Comparison of ENCODE assay signal across 8 mouse cellular contexts in genomic region chr7:28351676-28352191, GRCm38 (mm10). TPM values are rescaled to one million over a fixed set of nuclear protein-coding genes. Genes with fewer than 3 reads are reported as not detected.
DNase-seq lines count a peak whose midpoint lies in the region; ATAC-seq and TF ChIP-seq lines count a peak whose summit lies in the region.

No protein-coding gene starts in this region.

- peaks cover 25% of the 10 kb centered on the region for H3K4me1 ChIP-seq in heart, embryonic 10.5 days
- peaks cover 47% of the 10 kb centered on the region for H3K4me1 ChIP-seq in G1E (ENCODE audit: insufficient read depth, low read depth, low read length)
- peaks cover 3% of the 10 kb centered on the region; the same call in 1 of the 2 replicates for H3K4me1 ChIP-seq in hindbrain, embryonic 11.5 days (replicated peaks; ENCODE audit: control insufficient read depth, insufficient read depth, low read length)

- H3K27me3 ChIP-seq in heart, embryonic 10.5 days (ENCODE audit: insufficient read depth, poor library complexity, severe bottlenecking) = no peaks in the 10 kb centered on the region
- H3K27me3 ChIP-seq in G1E (ENCODE audit: insufficient read depth, low read length) = peaks cover 2% of the 10 kb centered on the region; the same call in 1 of the 2 replicates
- H3K27me3 ChIP-seq in hindbrain, embryonic 11.5 days (ENCODE audit: control insufficient read depth, insufficient read depth, low read length) = no peaks in the 10 kb centered on the region

- peak overlapping the region; percentile 89 for H3K4me3 ChIP-seq in heart, embryonic 10.5 days
- peak overlapping the region; percentile 88 for H3K4me3 ChIP-seq in G1E (ENCODE audit: low read depth, low read length)
- peak overlapping the region; percentile 64 for H3K4me3 ChIP-seq in hindbrain, embryonic 11.5 days (ENCODE audit: low read depth, low read length)

- WGBS in heart, embryonic 10.5 days = 42% methylated on average over 4 of the region's 4 CpGs
- WGBS in hindbrain, embryonic 11.5 days = 50% methylated on average over 4 of the region's 4 CpGs

- H3K4me2 ChIP-seq in hindbrain, embryonic 11.5 days (replicated peaks; ENCODE audit: low read depth, low read length) = peak overlapping the region; percentile 91

- H3K9ac ChIP-seq in hindbrain, embryonic 11.5 days (ENCODE audit: low read depth, low read length) = peak overlapping the region; percentile 95

- peak overlapping the region; percentile 97 for H3K27ac ChIP-seq in heart, embryonic 10.5 days
- no peak overlapping the region for H3K27ac ChIP-seq in hindbrain, embryonic 11.5 days (ENCODE audit: low read depth, low read length)

- TF ChIP-seq CTCF in G1E (IDR thresholded peaks at IDR 0.05; ENCODE audit: low read depth, low read length) = no peak

- intact Hi-C loops in heart, postnatal 25 days (cut with DNase I) = loop anchor here (2.0 to 5.0 kb wide), 2 partner anchors 19 to 86 kb away; partner anchors contain the start of gene Gmfg

- ATAC-seq in G1E (ENCODE audit: extremely low read depth, insufficient number of reproducible peaks, low FRiP score, poor library complexity, severe bottlenecking) = no peak
- no peak for ATAC-seq in hindbrain, embryonic 11.5 days (ENCODE audit: low FRiP score)
- 0 out of 2 replicates have a peak, but pooled peaks have one; percentile 24 for ATAC-seq in megakaryocyte-erythroid progenitor cell, adult 5-6 weeks (replicated peaks; ENCODE audit: low FRiP score, low TSS enrichment, poor library complexity, severe bottlenecking)

- DNase-seq in heart, embryonic 10.5 days (ENCODE audit: low spot score) = no peak
- no peak for DNase-seq in heart, postnatal 25 days (ENCODE audit: low spot score)
- peak; percentile 33 for DNase-seq in G1E (ENCODE audit: low spot score)
- DNase-seq in hindbrain, embryonic 11.5 days (ENCODE audit: low spot score) = no peak
- DNase-seq in adrenal gland, postnatal 36 days = no peak
- DNase-seq in cerebellum, postnatal 14 days = no peak
- DNase-seq in thymus, postnatal 25 days = no peak

- peaks cover 39% of the 10 kb centered on the region for H3K36me3 ChIP-seq in heart, embryonic 10.5 days
- H3K36me3 ChIP-seq in G1E (replicated peaks) = peaks cover 46% of the 10 kb centered on the region
- peaks cover 12% of the 10 kb centered on the region for H3K36me3 ChIP-seq in hindbrain, embryonic 11.5 days (ENCODE audit: control insufficient read depth, insufficient read depth, low read length)

- no peaks in the 10 kb centered on the region for H3K9me3 ChIP-seq in heart, embryonic 10.5 days
- no peaks in the 10 kb centered on the region for H3K9me3 ChIP-seq in G1E (replicated peaks)
- H3K9me3 ChIP-seq in hindbrain, embryonic 11.5 days (ENCODE audit: control insufficient read depth, low read length) = no peaks in the 10 kb centered on the region

RNA-seq across cellular contexts. Expression of gene Rps16, which starts 1.3 kb away (rescaled TPM):
- polyA plus RNA-seq in heart, embryonic 10.5 days (2016; fragmentation: Nextera tagmentation; extraction: Ambion mirVana) = 726 and 844 TPM in 2 replicates
- total RNA-seq in heart, postnatal 25 days (2021) = 100 to 1,000 TPM; 489 to 520 TPM
- 848 and 905 TPM in 2 replicates for total RNA-seq in G1E (2014; fragmentation: Nextera tagmentation)
- total RNA-seq in G1E (2017) = 900 and 1,212 TPM in 2 replicates
- polyA plus RNA-seq in G1E (2012) = 1,941 and 2,248 TPM in 2 replicates
- 746 and 776 TPM in 2 replicates for polyA plus RNA-seq in hindbrain, embryonic 11.5 days (2014; fragmentation: Nextera tagmentation; extraction: Ambion mirVana)
- total RNA-seq in megakaryocyte-erythroid progenitor cell, adult 5-6 weeks (2014; fragmentation: Nextera tagmentation) = 3,991 and 4,625 TPM in 2 replicates
- total RNA-seq in megakaryocyte-erythroid progenitor cell, adult 5-6 weeks (2017) = 881 and 1,091 TPM in 2 replicates
- total RNA-seq in adrenal gland, postnatal 36 days (2021) = 1,000 to 10,000 TPM; 1,072 to 1,115 TPM

RNA-seq across cellular contexts. Expression of gene Supt5, which starts 13.2 kb away (rescaled TPM):
- 88.5 and 90.7 TPM in 2 replicates for polyA plus RNA-seq in heart, embryonic 10.5 days (2016; fragmentation: Nextera tagmentation; extraction: Ambion mirVana)
- total RNA-seq in heart, postnatal 25 days (2021) = 10 to 100 TPM; 52.8 to 52.9 TPM
- total RNA-seq in G1E (2014; fragmentation: Nextera tagmentation) (80.5 and 97.7 TPM in 2 replicates), G1E (2017) (54.7 and 65.6 TPM in 2 replicates)
- polyA plus RNA-seq in G1E (2012) = 123 and 148 TPM in 2 replicates
- 68.0 and 74.9 TPM in 2 replicates for polyA plus RNA-seq in hindbrain, embryonic 11.5 days (2014; fragmentation: Nextera tagmentation; extraction: Ambion mirVana)
- total RNA-seq in megakaryocyte-erythroid progenitor cell, adult 5-6 weeks (2014; fragmentation: Nextera tagmentation) = 87.6 and 113 TPM in 2 replicates
- total RNA-seq in megakaryocyte-erythroid progenitor cell, adult 5-6 weeks (2017) = 68.5 and 79.4 TPM in 2 replicates
- 100 to 1,000 TPM; 122 to 287 TPM for total RNA-seq in adrenal gland, postnatal 36 days (2021)

RNA-seq across cellular contexts. Expression of gene Plekhg2, which starts 20.7 kb away (rescaled TPM):
- 68.3 and 75.1 TPM in 2 replicates for polyA plus RNA-seq in heart, embryonic 10.5 days (2016; fragmentation: Nextera tagmentation; extraction: Ambion mirVana)
- 10 to 100 TPM; 13.1 to 20.4 TPM for total RNA-seq in heart, postnatal 25 days (2021)
- total RNA-seq in G1E (2014; fragmentation: Nextera tagmentation) = 2.9 and 5.2 TPM in 2 replicates
- 1.7 and 3.4 TPM in 2 replicates for total RNA-seq in G1E (2017)
- 8.0 and 8.2 TPM in 2 replicates for polyA plus RNA-seq in G1E (2012)
- polyA plus RNA-seq in hindbrain, embryonic 11.5 days (2014; fragmentation: Nextera tagmentation; extraction: Ambion mirVana) = 39.5 and 48.0 TPM in 2 replicates
- total RNA-seq in megakaryocyte-erythroid progenitor cell, adult 5-6 weeks (2014; fragmentation: Nextera tagmentation) = 4.1 and 7.7 TPM in 2 replicates
- total RNA-seq in megakaryocyte-erythroid progenitor cell, adult 5-6 weeks (2017) = 0.19 and 2.3 TPM in 2 replicates
- 10 to 100 TPM; 19.0 to 27.2 TPM for total RNA-seq in adrenal gland, postnatal 36 days (2021)

RNA-seq across cellular contexts. Expression of gene Zfp36, which starts 28.3 kb away (rescaled TPM):
- polyA plus RNA-seq in heart, embryonic 10.5 days (2016; fragmentation: Nextera tagmentation; extraction: Ambion mirVana) = 13.7 and 15.1 TPM in 2 replicates
- total RNA-seq in heart, postnatal 25 days (2021) = 10 to 100 TPM; 14.1 to 18.0 TPM
- total RNA-seq in G1E (2014; fragmentation: Nextera tagmentation) (39.0 and 42.8 TPM in 2 replicates), G1E (2017) (20.4 and 21.3 TPM in 2 replicates)
- 25.5 and 28.3 TPM in 2 replicates for polyA plus RNA-seq in G1E (2012)
- 3.4 and 3.9 TPM in 2 replicates for polyA plus RNA-seq in hindbrain, embryonic 11.5 days (2014; fragmentation: Nextera tagmentation; extraction: Ambion mirVana)
- total RNA-seq in megakaryocyte-erythroid progenitor cell, adult 5-6 weeks (2014; fragmentation: Nextera tagmentation) = 13.4 and 15.3 TPM in 2 replicates
- total RNA-seq in megakaryocyte-erythroid progenitor cell, adult 5-6 weeks (2017) = 26.9 and 33.7 TPM in 2 replicates
- total RNA-seq in adrenal gland, postnatal 36 days (2021) = 10 to 100 TPM; 19.0 to 26.1 TPM

RNA-seq across cellular contexts. Expression of gene Timm50, which starts 39.9 kb away (rescaled TPM):
- 171 and 189 TPM in 2 replicates for polyA plus RNA-seq in heart, embryonic 10.5 days (2016; fragmentation: Nextera tagmentation; extraction: Ambion mirVana)
- 10 to 100 TPM; 60.5 to 61.7 TPM for total RNA-seq in heart, postnatal 25 days (2021)
- 107 and 113 TPM in 2 replicates for total RNA-seq in G1E (2014; fragmentation: Nextera tagmentation)
- 58.3 and 73.9 TPM in 2 replicates for total RNA-seq in G1E (2017)
- polyA plus RNA-seq in G1E (2012) = 184 and 298 TPM in 2 replicates
- polyA plus RNA-seq in hindbrain, embryonic 11.5 days (2014; fragmentation: Nextera tagmentation; extraction: Ambion mirVana) = 189 and 201 TPM in 2 replicates
- 77.5 and 91.2 TPM in 2 replicates for total RNA-seq in megakaryocyte-erythroid progenitor cell, adult 5-6 weeks (2014; fragmentation: Nextera tagmentation)
- 31.5 and 66.9 TPM in 2 replicates for total RNA-seq in megakaryocyte-erythroid progenitor cell, adult 5-6 weeks (2017)
- total RNA-seq in adrenal gland, postnatal 36 days (2021) = 100 to 1,000 TPM in 1 of 2 experiments, 10 to 100 TPM in 1; 84.0 to 102 TPM
